Mouse (Mus musculus): ENCODE data around the gene Susd2. TPM values are rescaled to one million over a fixed set of nuclear protein-coding genes. Genes with fewer than 3 reads are reported as not detected.

Susd2 gene
- polyA plus RNA-seq, 2 experiments, result 0.84 to 1.0 TPM

- Histone ChIP-seq H3K9me3 (ENCODE audit: control insufficient read depth, low read length) (no peaks in the 10 kb centered on the region), H3K9ac (replicated peaks) (no peak overlapping the region), H3K4me3 (ENCODE audit: insufficient read depth in 1 of 2, low read depth in 2 of 2, low read length in 2 of 2) (no peak overlapping the region), H3K27ac (no peak overlapping the region), H3K36me3 (replicated peaks; ENCODE audit: control insufficient read depth, insufficient read depth, low read depth) (peaks cover 20% of the 10 kb centered on the region), H3K4me1 (replicated peaks; ENCODE audit: control insufficient read depth in 2 of 2, insufficient read depth in 2 of 2, low read length in 1 of 2) (0 out of 4 replicates have a peak, but pooled peaks cover 0 to 2% of the 10 kb centered on the region in 2 experiments), H3K4me2 (ENCODE audit: low read depth) (no peak overlapping the region), H3K27me3 (ENCODE audit: control insufficient read depth, insufficient read depth, low read length) (no peaks in the 10 kb centered on the region)
- TF ChIP-seq CTCF (IDR thresholded peaks at IDR 0.05; ENCODE audit: low read depth), result no peak
- TF ChIP-seq EP300 (IDR thresholded peaks at IDR 0.05; ENCODE audit: low read depth), result no peak
- no peak for DNase-seq (ENCODE audit: low read depth in 3 of 3, low spot score in 3 of 3)
- WGBS (ENCODE audit: insufficient replicate concordance), result 81% methylated on average over 10 of the region's 10 CpGs
- no peak for ATAC-seq (ENCODE audit: insufficient read depth)
Measured at GRCm38 (mm10) chr10:75680574-75681001, 36.8 kb upstream of the Susd2 start.

- TF ChIP-seq CTCF (IDR thresholded peaks at IDR 0.05; ENCODE audit: low read depth) (no peak), EP300 (IDR thresholded peaks at IDR 0.05; ENCODE audit: low read depth) (no peak)
- WGBS (ENCODE audit: insufficient replicate concordance), result 82% methylated on average over 6 of the region's 6 CpGs
- H3K9me3 ChIP-seq (ENCODE audit: control insufficient read depth, low read length), result no peaks in the 10 kb centered on the region
- H3K27ac ChIP-seq, result no peak overlapping the region
- DNase-seq (ENCODE audit: low read depth in 3 of 3, low spot score in 3 of 3), result no peak
- H3K4me3 ChIP-seq (ENCODE audit: insufficient read depth in 1 of 2, low read depth in 2 of 2, low read length in 2 of 2), result no peak overlapping the region
- no peak for ATAC-seq (ENCODE audit: insufficient read depth)
- H3K9ac ChIP-seq (replicated peaks), result no peak overlapping the region
- peaks cover 20% of the 10 kb centered on the region for H3K36me3 ChIP-seq (replicated peaks; ENCODE audit: control insufficient read depth, insufficient read depth, low read depth)
- H3K4me2 ChIP-seq (ENCODE audit: low read depth), result no peak overlapping the region
- no peaks in the 10 kb centered on the region for H3K27me3 ChIP-seq (ENCODE audit: control insufficient read depth, insufficient read depth, low read length)
- 0 out of 4 replicates have a peak, but pooled peaks cover 0 to 2% of the 10 kb centered on the region in 2 experiments for H3K4me1 ChIP-seq (replicated peaks; ENCODE audit: control insufficient read depth in 2 of 2, insufficient read depth in 2 of 2, low read length in 1 of 2)
Measured at GRCm38 (mm10) chr10:75679204-75679603, 35.4 kb upstream of the Susd2 start.

GRCm38 (mm10) chr10:75677989-75678388, 34.2 kb upstream of the Susd2 start:
- TF ChIP-seq EP300 (IDR thresholded peaks at IDR 0.05; ENCODE audit: low read depth) (no peak), CTCF (IDR thresholded peaks at IDR 0.05; ENCODE audit: low read depth) (no peak)
- Histone ChIP-seq H3K4me3 (ENCODE audit: insufficient read depth in 1 of 2, low read depth in 2 of 2, low read length in 2 of 2) (no peak overlapping the region), H3K27me3 (ENCODE audit: control insufficient read depth, insufficient read depth, low read length) (no peaks in the 10 kb centered on the region), H3K36me3 (replicated peaks; ENCODE audit: control insufficient read depth, insufficient read depth, low read depth) (peaks cover 10% of the 10 kb centered on the region), H3K4me1 (replicated peaks; ENCODE audit: control insufficient read depth in 2 of 2, insufficient read depth in 2 of 2, low read length in 1 of 2) (0 out of 4 replicates have a peak, but pooled peaks cover 0 to 2% of the 10 kb centered on the region in 2 experiments), H3K4me2 (ENCODE audit: low read depth) (no peak overlapping the region), H3K9me3 (ENCODE audit: control insufficient read depth, low read length) (no peaks in the 10 kb centered on the region), H3K9ac (replicated peaks) (no peak overlapping the region), H3K27ac (no peak overlapping the region)
- no peak for ATAC-seq (ENCODE audit: insufficient read depth)
- DNase-seq (ENCODE audit: low read depth in 3 of 3, low spot score in 3 of 3), result no peak
- WGBS (ENCODE audit: insufficient replicate concordance), result 84% methylated on average over 5 of the region's 5 CpGs

- ATAC-seq (ENCODE audit: insufficient read depth), result no peak
- no peak overlapping the region for H3K9ac ChIP-seq (replicated peaks)
- H3K4me3 ChIP-seq (ENCODE audit: insufficient read depth in 1 of 2, low read depth in 2 of 2, low read length in 2 of 2), result no peak overlapping the region
- H3K4me2 ChIP-seq (ENCODE audit: low read depth), result no peak overlapping the region
- TF ChIP-seq EP300 (IDR thresholded peaks at IDR 0.05; ENCODE audit: low read depth) (no peak), CTCF (IDR thresholded peaks at IDR 0.05; ENCODE audit: low read depth) (no peak)
- WGBS (ENCODE audit: insufficient replicate concordance), result 75% methylated on average over 2 of the region's 2 CpGs
- peaks cover 6% of the 10 kb centered on the region for H3K36me3 ChIP-seq (replicated peaks; ENCODE audit: control insufficient read depth, insufficient read depth, low read depth)
- 0 out of 4 replicates have a peak, but pooled peaks cover 0 to 2% of the 10 kb centered on the region in 2 experiments for H3K4me1 ChIP-seq (replicated peaks; ENCODE audit: control insufficient read depth in 2 of 2, insufficient read depth in 2 of 2, low read length in 1 of 2)
- H3K27me3 ChIP-seq (ENCODE audit: control insufficient read depth, insufficient read depth, low read length), result no peaks in the 10 kb centered on the region
- DNase-seq (ENCODE audit: low read depth in 3 of 3, low spot score in 3 of 3), result no peak
- no peaks in the 10 kb centered on the region for H3K9me3 ChIP-seq (ENCODE audit: control insufficient read depth, low read length)
- no peak overlapping the region for H3K27ac ChIP-seq
Measured at GRCm38 (mm10) chr10:75677571-75677970, 33.8 kb upstream of the Susd2 start.

GRCm38 (mm10) chr10:75676819-75677565, 33.2 kb upstream of the Susd2 start:
- TF ChIP-seq EP300 (IDR thresholded peaks at IDR 0.05; ENCODE audit: low read depth) (no peak), CTCF (IDR thresholded peaks at IDR 0.05; ENCODE audit: low read depth) (no peak)
- ATAC-seq (ENCODE audit: insufficient read depth) (no peak), DNase-seq (ENCODE audit: low read depth in 3 of 3, low spot score in 3 of 3) (no peak)
- Histone ChIP-seq H3K4me1 (replicated peaks; ENCODE audit: control insufficient read depth in 2 of 2, insufficient read depth in 2 of 2, low read length in 1 of 2) (0 out of 4 replicates have a peak, but pooled peaks cover 0 to 2% of the 10 kb centered on the region in 2 experiments), H3K27ac (no peak overlapping the region), H3K27me3 (ENCODE audit: control insufficient read depth, insufficient read depth, low read length) (no peaks in the 10 kb centered on the region), H3K4me3 (ENCODE audit: insufficient read depth in 1 of 2, low read depth in 2 of 2, low read length in 2 of 2) (no peak overlapping the region), H3K9ac (replicated peaks) (no peak overlapping the region), H3K9me3 (ENCODE audit: control insufficient read depth, low read length) (no peaks in the 10 kb centered on the region), H3K4me2 (ENCODE audit: low read depth) (no peak overlapping the region), H3K36me3 (replicated peaks; ENCODE audit: control insufficient read depth, insufficient read depth, low read depth) (peaks cover 4% of the 10 kb centered on the region; the same call in 1 of the 2 replicates)
- 72% methylated on average over 7 of the region's 7 CpGs for WGBS (ENCODE audit: insufficient replicate concordance)

All from liver, embryonic 14.5 days (tissue).